Mouse (Mus musculus) ES-E14 (cell line): ENCODE measurements around the gene Gm20661.

Experiments used
- CHD2 ChIP-seq: IDR thresholded peaks from 2 replicates; pipeline ENCODE4 v1.6.1; 2014; ENCODE audit warnings: mild to moderate bottlenecking, low read depth, low read length, inconsistent platforms
- HCFC1 ChIP-seq: IDR thresholded peaks from 2 replicates; pipeline ENCODE4 v1.6.1; 2012; ENCODE audit warnings: low read length, inconsistent platforms, borderline replicate concordance; ENCODE audit not compliant: insufficient read depth
- MAFK ChIP-seq: IDR thresholded peaks from 2 replicates; pipeline ENCODE4 v1.6.1; 2014; ENCODE audit warnings: mild to moderate bottlenecking, low read depth, low read length, inconsistent platforms; ENCODE audit not compliant: insufficient read depth
- ZC3H11A ChIP-seq: IDR thresholded peaks from 2 replicates; pipeline ENCODE4 v1.6.1; 2012; ENCODE audit warnings: low read depth, mild to moderate bottlenecking, inconsistent platforms, low read length, borderline replicate concordance
- ZNF384 ChIP-seq: IDR thresholded peaks from 2 replicates; pipeline ENCODE4 v1.6.1; 2012; ENCODE audit warnings: low read depth, low read length, inconsistent platforms

GRCm38 (mm10) chr9:107959896-107960295 is 23.0 kb upstream of the Gm20661 start:
- no peak for TF ChIP-seq ZC3H11A
- no peak for TF ChIP-seq ZNF384
- no peak for TF ChIP-seq HCFC1
- no peak for TF ChIP-seq CHD2
- no peak for TF ChIP-seq MAFK
